Mouse (Mus musculus): Measurements from ENCODE around the gene Fetub. TPM values are rescaled to one million over a fixed set of nuclear protein-coding genes. Genes with fewer than 3 reads are reported as not detected.

Fetub gene
- polyA plus RNA-seq (2015; fragmentation: Nextera tagmentation; extraction: Ambion mirVana): 0.24 and 0.72 TPM in 2 replicates

- no peak within 1 kb of the TSS for H3K4me2 ChIP-seq
- no peaks in the 10 kb centered on the region for H3K4me1 ChIP-seq
- H3K9me3 ChIP-seq: no peaks in the 10 kb centered on the region
- H3K4me3 ChIP-seq (replicated peaks): no peak within 1 kb of the TSS
- no peak for ATAC-seq (ENCODE audit: insufficient read depth, low FRiP score, low read depth)
- no peak within 1 kb of the TSS for H3K27ac ChIP-seq
- WGBS: 79% methylated on average over 5 of the region's 5 CpGs
- H3K27me3 ChIP-seq (replicated peaks): no peaks in the 10 kb centered on the region
- H3K36me3 ChIP-seq: no peaks in the 10 kb centered on the region
- H3K9ac ChIP-seq: no peak within 1 kb of the TSS
Measured at GRCm38 (mm10) chr16:22918034-22918433, at the start of gene Fetub. Fetub (plus strand) TSS chr16:22918334.

GRCm38 (mm10) chr16:22872397-22872796, 45.7 kb upstream of the Fetub start:
- Histone ChIP-seq H3K27ac (no peak overlapping the region), H3K4me2 (no peak overlapping the region), H3K4me3 (replicated peaks) (no peak overlapping the region), H3K9ac (no peak overlapping the region), H3K36me3 (peaks cover 40% of the 10 kb centered on the region), H3K9me3 (no peaks in the 10 kb centered on the region), H3K27me3 (replicated peaks) (no peaks in the 10 kb centered on the region), H3K4me1 (no peaks in the 10 kb centered on the region)
- 92% methylated on average over 8 of the region's 8 CpGs for WGBS
- no peak for ATAC-seq (ENCODE audit: insufficient read depth, low FRiP score, low read depth)

- H3K27ac ChIP-seq: no peak overlapping the region
- no peak overlapping the region for H3K4me3 ChIP-seq (replicated peaks)
- no peak overlapping the region for H3K4me2 ChIP-seq
- peaks cover 33% of the 10 kb centered on the region for H3K36me3 ChIP-seq
- no peaks in the 10 kb centered on the region for H3K9me3 ChIP-seq
- no peaks in the 10 kb centered on the region for H3K4me1 ChIP-seq
- H3K27me3 ChIP-seq (replicated peaks): no peaks in the 10 kb centered on the region
- no peak for ATAC-seq (ENCODE audit: insufficient read depth, low FRiP score, low read depth)
- WGBS: 75% methylated on average over 4 of the region's 4 CpGs
- no peak overlapping the region for H3K9ac ChIP-seq
Measured at GRCm38 (mm10) chr16:22873369-22873768, 44.8 kb upstream of the Fetub start.

GRCm38 (mm10) chr16:22876218-22877043, 41.7 kb upstream of the Fetub start:
- Histone ChIP-seq H3K4me2 (no peak overlapping the region), H3K4me3 (replicated peaks) (no peak overlapping the region), H3K36me3 (peaks cover 6% of the 10 kb centered on the region; the same call in 1 of the 2 replicates), H3K9me3 (no peaks in the 10 kb centered on the region), H3K4me1 (no peaks in the 10 kb centered on the region), H3K9ac (no peak overlapping the region), H3K27me3 (replicated peaks) (no peaks in the 10 kb centered on the region), H3K27ac (no peak overlapping the region)
- 38% methylated on average over 9 of the region's 9 CpGs for WGBS
- no peak for ATAC-seq (ENCODE audit: insufficient read depth, low FRiP score, low read depth)

GRCm38 (mm10) chr16:22877660-22878390, 40.3 kb upstream of the Fetub start:
- no peak overlapping the region for H3K9ac ChIP-seq
- H3K9me3 ChIP-seq: no peaks in the 10 kb centered on the region
- no peak overlapping the region for H3K4me2 ChIP-seq
- no peak overlapping the region for H3K27ac ChIP-seq
- 0 out of 2 replicates have a peak, but pooled peaks cover 3% of the 10 kb centered on the region for H3K36me3 ChIP-seq
- no peaks in the 10 kb centered on the region for H3K4me1 ChIP-seq
- no peak for ATAC-seq (ENCODE audit: insufficient read depth, low FRiP score, low read depth)
- WGBS: 72% methylated on average over 11 of the region's 11 CpGs
- no peaks in the 10 kb centered on the region for H3K27me3 ChIP-seq (replicated peaks)
- H3K4me3 ChIP-seq (replicated peaks): no peak overlapping the region

- 74% methylated on average over 7 of the region's 7 CpGs for WGBS
- no peak overlapping the region for H3K27ac ChIP-seq
- H3K4me3 ChIP-seq (replicated peaks): no peak overlapping the region
- no peaks in the 10 kb centered on the region for H3K36me3 ChIP-seq
- no peaks in the 10 kb centered on the region for H3K4me1 ChIP-seq
- H3K4me2 ChIP-seq: no peak overlapping the region
- H3K27me3 ChIP-seq (replicated peaks): no peaks in the 10 kb centered on the region
- no peak overlapping the region for H3K9ac ChIP-seq
- no peaks in the 10 kb centered on the region for H3K9me3 ChIP-seq
- ATAC-seq (ENCODE audit: insufficient read depth, low FRiP score, low read depth): no peak
Measured at GRCm38 (mm10) chr16:22878716-22879115, 39.4 kb upstream of the Fetub start.

GRCm38 (mm10) chr16:22879945-22880595, 38.1 kb upstream of the Fetub start:
- Histone ChIP-seq H3K27me3 (replicated peaks) (no peaks in the 10 kb centered on the region), H3K4me3 (replicated peaks) (no peak overlapping the region), H3K9me3 (no peaks in the 10 kb centered on the region), H3K4me2 (no peak overlapping the region), H3K36me3 (no peaks in the 10 kb centered on the region), H3K4me1 (no peaks in the 10 kb centered on the region), H3K9ac (no peak overlapping the region), H3K27ac (no peak overlapping the region)
- no peak for ATAC-seq (ENCODE audit: insufficient read depth, low FRiP score, low read depth)
- WGBS: 58% methylated on average over 7 of the region's 7 CpGs

- WGBS: 28% methylated on average over 6 of the region's 6 CpGs
- H3K4me1 ChIP-seq: no peaks in the 10 kb centered on the region
- no peak overlapping the region for H3K4me2 ChIP-seq
- no peak for ATAC-seq (ENCODE audit: insufficient read depth, low FRiP score, low read depth)
- H3K9ac ChIP-seq: no peak overlapping the region
- H3K27me3 ChIP-seq (replicated peaks): no peaks in the 10 kb centered on the region
- H3K27ac ChIP-seq: no peak overlapping the region
- no peaks in the 10 kb centered on the region for H3K36me3 ChIP-seq
- H3K4me3 ChIP-seq (replicated peaks): no peak overlapping the region
- no peaks in the 10 kb centered on the region for H3K9me3 ChIP-seq
Measured at GRCm38 (mm10) chr16:22880900-22881299, 37.2 kb upstream of the Fetub start.

- no peak for ATAC-seq (ENCODE audit: insufficient read depth, low FRiP score, low read depth)
- no peaks in the 10 kb centered on the region for H3K27me3 ChIP-seq (replicated peaks)
- 51% methylated on average over 4 of the region's 4 CpGs for WGBS
- H3K4me3 ChIP-seq (replicated peaks): no peak overlapping the region
- no peaks in the 10 kb centered on the region for H3K36me3 ChIP-seq
- no peak overlapping the region for H3K4me2 ChIP-seq
- H3K9me3 ChIP-seq: no peaks in the 10 kb centered on the region
- no peak overlapping the region for H3K9ac ChIP-seq
- H3K27ac ChIP-seq: no peak overlapping the region
- H3K4me1 ChIP-seq: no peaks in the 10 kb centered on the region
Measured at GRCm38 (mm10) chr16:22881487-22881886, 36.6 kb upstream of the Fetub start.

- no peak overlapping the region for H3K4me2 ChIP-seq
- no peak overlapping the region for H3K9ac ChIP-seq
- H3K9me3 ChIP-seq: no peaks in the 10 kb centered on the region
- no peaks in the 10 kb centered on the region for H3K4me1 ChIP-seq
- no peak overlapping the region for H3K4me3 ChIP-seq (replicated peaks)
- no peak for ATAC-seq (ENCODE audit: insufficient read depth, low FRiP score, low read depth)
- 75% methylated on average over 5 of the region's 5 CpGs for WGBS
- H3K27me3 ChIP-seq (replicated peaks): no peaks in the 10 kb centered on the region
- H3K36me3 ChIP-seq: no peaks in the 10 kb centered on the region
- H3K27ac ChIP-seq: no peak overlapping the region
Measured at GRCm38 (mm10) chr16:22883441-22883840, 34.7 kb upstream of the Fetub start.

- ATAC-seq (ENCODE audit: insufficient read depth, low FRiP score, low read depth): no peak
- H3K4me2 ChIP-seq: no peak overlapping the region
- H3K27ac ChIP-seq: no peak overlapping the region
- H3K36me3 ChIP-seq: no peaks in the 10 kb centered on the region
- no peaks in the 10 kb centered on the region for H3K4me1 ChIP-seq
- 26% methylated on average over 4 of the region's 4 CpGs for WGBS
- H3K4me3 ChIP-seq (replicated peaks): no peak overlapping the region
- H3K9me3 ChIP-seq: no peaks in the 10 kb centered on the region
- no peaks in the 10 kb centered on the region for H3K27me3 ChIP-seq (replicated peaks)
- H3K9ac ChIP-seq: no peak overlapping the region
Measured at GRCm38 (mm10) chr16:22885356-22885755, 32.8 kb upstream of the Fetub start.

- no peak for ATAC-seq (ENCODE audit: insufficient read depth, low FRiP score, low read depth)
- WGBS: 76% methylated on average over 3 of the region's 3 CpGs
- Histone ChIP-seq H3K27ac (no peak overlapping the region), H3K36me3 (no peaks in the 10 kb centered on the region), H3K27me3 (replicated peaks) (no peaks in the 10 kb centered on the region), H3K9ac (no peak overlapping the region), H3K9me3 (no peaks in the 10 kb centered on the region), H3K4me2 (no peak overlapping the region), H3K4me3 (replicated peaks) (no peak overlapping the region), H3K4me1 (no peaks in the 10 kb centered on the region)
Measured at GRCm38 (mm10) chr16:22886726-22887125, 31.4 kb upstream of the Fetub start.

Data from stomach, embryonic 15.5 days (tissue).